Mouse (Mus musculus): ENCODE results near the gene Gucy2e.
A peak's percentile ranks its signal among the peaks of the same experiment; 100 is the strongest.

Gene Gucy2e

GRCm38 (mm10) chr11:69169313-69169712 lies 67.5 kb downstream of the Gucy2e start:
- DNase-seq = peak; percentile 90

Measured in heart, adult 11 months (tissue).